Mouse (Mus musculus) embryonic facial prominence, embryonic 14.5 days (tissue): ENCODE measurements around the gene Mcu. TPM values are rescaled to one million over a fixed set of nuclear protein-coding genes. Genes with fewer than 3 reads are reported as not detected.

Source experiments
- ATAC-seq: fragments of 200-750 bp; cut with Nextera tagmentation; 2 replicates; pipeline ENCODE4 v1.8.0; 2017; ENCODE audit warnings: low read depth, moderate number of reproducible peaks, moderate TSS enrichment
- DNase-seq: peaks from one replicate; pipeline ENCODE4 v3.0.0-alpha.2; 2015; ENCODE audit warnings: low spot score
- H3K27ac ChIP-seq: fragments of 300-500 bp; sonication (generic); replicated peaks from 2 replicates; pipeline ENCODE4 v1.5.1; 2014; ENCODE audit warnings: low read depth, mild to moderate bottlenecking, low read length, moderate library complexity
- H3K27me3 ChIP-seq: fragments of 300-500 bp; sonication (generic); replicated peaks from 2 replicates; pipeline ENCODE4 v1.6.1; 2014; ENCODE audit warnings: low read length; ENCODE audit not compliant: control insufficient read depth, insufficient read depth
- H3K36me3 ChIP-seq: fragments of 300-500 bp; sonication (generic); 2 replicates; pipeline ENCODE4 v1.6.1; 2014; ENCODE audit warnings: low read length, mixed read lengths; ENCODE audit not compliant: control insufficient read depth, insufficient read depth
- H3K4me1 ChIP-seq: fragments of 300-500 bp; sonication (generic); 2 replicates; pipeline ENCODE4 v1.6.1; 2014; ENCODE audit warnings: antibody characterized with exemption, low read length; ENCODE audit not compliant: control insufficient read depth, insufficient read depth
- H3K4me2 ChIP-seq: fragments of 300-500 bp; sonication (generic); 2 replicates; pipeline ENCODE4 v1.6.1; 2014; ENCODE audit warnings: low read depth, mild to moderate bottlenecking, low read length, moderate library complexity, mixed read lengths
- H3K4me3 ChIP-seq: fragments of 300-500 bp; sonication (generic); 2 replicates; pipeline ENCODE4 v1.5.1; 2014; ENCODE audit warnings: low read depth, mild to moderate bottlenecking, low read length
- H3K9ac ChIP-seq: fragments of 300-500 bp; sonication (generic); 2 replicates; pipeline ENCODE4 v1.6.1; 2014; ENCODE audit warnings: low read depth, mild to moderate bottlenecking, low read length, moderate library complexity, mixed read lengths
- H3K9me3 ChIP-seq: fragments of 300-500 bp; sonication (generic); 2 replicates; pipeline ENCODE4 v1.6.1; 2016; ENCODE audit warnings: low read length; ENCODE audit not compliant: control insufficient read depth
- WGBS: fragments of 180-500 bp; shearing (Covaris S2); extraction: QIAGEN DNeasy Blood & Tissue Kit; methylation state at CpG from one replicate; pipeline ENCODE4 v1.1.7; 2014; 5-methylcytosine and 5-hydroxymethylcytosine counted together
- polyA plus RNA-seq: library from polyadenylated mRNA; unstranded; fragments of >200 nt; fragmentation: Nextera tagmentation; extraction: Ambion mirVana; gene quantifications from 2 replicates; pipeline ENCODE4 v1.2.1, GENCODE M21; 2014

The Mcu gene
- polyA plus RNA-seq, 1 experiment from 2014 or later, result 48.1 TPM

GRCm38 (mm10) chr10:59429448-59430135, 186.9 kb downstream of the Mcu start:
- Histone ChIP-seq H3K9me3 (no peaks in the 10 kb centered on the region), H3K4me3 (no peak overlapping the region), H3K4me1 (0 out of 2 replicates have a peak, but pooled peaks cover under 1% of the 10 kb centered on the region), H3K27ac (no peak overlapping the region), H3K36me3 (no peaks in the 10 kb centered on the region), H3K4me2 (no peak overlapping the region), H3K9ac (no peak overlapping the region), H3K27me3 (no peaks in the 10 kb centered on the region)
- 86% methylated on average over 16 of the region's 16 CpGs for WGBS
- ATAC-seq, result no peak
- DNase-seq, result no peak

DNA sequence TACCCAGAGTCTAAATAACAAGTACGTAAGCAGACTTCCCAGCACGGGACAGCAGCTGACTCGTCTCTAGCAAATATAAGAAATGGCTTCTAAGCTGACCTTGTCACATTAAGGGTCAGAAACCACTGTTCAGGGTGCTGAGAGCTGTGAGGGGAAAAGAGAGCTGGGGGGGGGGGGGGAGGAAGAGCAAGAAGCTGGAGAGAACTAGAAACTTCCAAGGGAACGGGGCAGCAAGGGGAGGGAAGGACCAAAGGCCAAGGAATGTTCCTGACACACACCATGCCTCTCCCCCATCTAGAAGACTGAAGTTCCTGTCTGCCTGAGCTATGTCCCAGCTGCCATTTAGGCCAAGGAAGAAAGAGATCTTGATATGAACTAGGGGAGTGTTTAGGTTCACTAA, 190.1 kb downstream of the Mcu start:
- Histone ChIP-seq H3K9me3 (no peaks in the 10 kb centered on the region), H3K4me1 (0 out of 2 replicates have a peak, but pooled peaks cover 4% of the 10 kb centered on the region), H3K4me3 (no peak overlapping the region), H3K27ac (no peak overlapping the region), H3K9ac (no peak overlapping the region), H3K36me3 (no peaks in the 10 kb centered on the region), H3K4me2 (no peak overlapping the region), H3K27me3 (no peaks in the 10 kb centered on the region)
- 69% methylated on average over 4 of the region's 4 CpGs for WGBS
- DNase-seq (no peak), ATAC-seq (no peak)

DNA sequence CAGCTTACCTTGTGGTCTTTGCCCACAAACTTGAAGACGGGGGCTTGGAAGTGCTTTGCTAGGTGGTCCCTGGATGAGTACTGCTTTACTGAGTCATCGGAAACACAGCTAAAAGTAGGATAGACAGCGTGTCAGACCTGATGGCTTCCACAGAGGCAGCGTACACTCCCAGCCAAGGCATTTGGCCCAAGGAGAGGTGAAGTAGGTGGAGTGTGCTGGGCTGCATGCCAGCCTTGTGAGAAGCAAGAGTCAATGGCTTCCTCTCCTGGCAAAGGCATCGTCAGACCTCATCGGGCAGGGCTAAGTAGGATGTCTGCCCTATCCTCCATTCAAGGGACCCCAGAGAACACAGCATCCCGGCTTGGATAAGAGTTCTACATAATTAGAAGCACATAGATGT, 191.1 kb downstream of the Mcu start:
- no peaks in the 10 kb centered on the region for H3K9me3 ChIP-seq
- H3K4me3 ChIP-seq, result no peak overlapping the region
- H3K36me3 ChIP-seq, result no peaks in the 10 kb centered on the region
- H3K4me1 ChIP-seq, result 0 out of 2 replicates have a peak, but pooled peaks cover 4% of the 10 kb centered on the region
- WGBS, result 74% methylated on average over 7 of the region's 7 CpGs
- H3K27ac ChIP-seq, result 0 out of 2 replicates have a peak overlapping the region, but pooled peaks have one; percentile 41
- peak; percentile 41; the same call in 1 of the 2 replicates for ATAC-seq
- peak; percentile 45 for DNase-seq
- H3K27me3 ChIP-seq, result no peaks in the 10 kb centered on the region
- no peak overlapping the region for H3K9ac ChIP-seq
- H3K4me2 ChIP-seq, result no peak overlapping the region

GRCm38 (mm10) chr10:59424453-59424852, 192.0 kb downstream of the Mcu start:
- 66% methylated on average over 3 of the region's 3 CpGs for WGBS
- Histone ChIP-seq H3K4me3 (no peak overlapping the region), H3K36me3 (no peaks in the 10 kb centered on the region), H3K27ac (no peak overlapping the region), H3K9me3 (no peaks in the 10 kb centered on the region), H3K27me3 (no peaks in the 10 kb centered on the region), H3K4me2 (no peak overlapping the region), H3K9ac (no peak overlapping the region), H3K4me1 (0 out of 2 replicates have a peak, but pooled peaks cover 4% of the 10 kb centered on the region)
- ATAC-seq (no peak), DNase-seq (no peak)

DNA sequence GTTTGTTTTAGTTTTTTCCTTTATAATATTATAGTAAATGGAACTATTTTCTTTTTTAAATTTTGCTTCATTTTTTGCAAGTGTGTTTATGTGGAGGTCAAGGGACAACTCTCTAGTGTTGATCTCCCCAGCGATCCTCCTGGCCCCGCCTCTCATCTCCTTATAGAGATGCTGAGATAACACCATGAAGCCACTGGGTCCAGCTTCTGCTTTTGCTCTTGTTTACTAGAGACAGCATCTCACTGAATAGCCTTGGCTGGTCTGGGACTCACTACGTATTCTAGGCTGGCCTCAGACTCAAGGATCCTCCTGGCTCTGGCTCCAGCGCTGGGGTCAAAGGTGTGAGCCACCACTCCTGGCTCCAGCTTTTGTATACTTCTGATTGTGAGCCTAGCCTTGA, 197.0 kb downstream of the Mcu start:
- ATAC-seq (no peak), DNase-seq (no peak)
- 93% methylated on average over 4 of the region's 4 CpGs for WGBS
- Histone ChIP-seq H3K36me3 (no peaks in the 10 kb centered on the region), H3K4me1 (0 out of 2 replicates have a peak, but pooled peaks cover 2% of the 10 kb centered on the region), H3K4me3 (no peak overlapping the region), H3K27me3 (no peaks in the 10 kb centered on the region), H3K4me2 (no peak overlapping the region), H3K9ac (no peak overlapping the region), H3K27ac (no peak overlapping the region), H3K9me3 (no peaks in the 10 kb centered on the region)

GRCm38 (mm10) chr10:59416623-59417022, 199.9 kb downstream of the Mcu start:
- Histone ChIP-seq H3K9ac (no peak overlapping the region), H3K9me3 (no peaks in the 10 kb centered on the region), H3K27ac (no peak overlapping the region), H3K27me3 (no peaks in the 10 kb centered on the region), H3K4me2 (no peak overlapping the region), H3K4me1 (no peaks in the 10 kb centered on the region), H3K36me3 (no peaks in the 10 kb centered on the region), H3K4me3 (no peak overlapping the region)
- 75% methylated on average over 3 of the region's 3 CpGs for WGBS
- DNase-seq (peak; percentile 42), ATAC-seq (no peak)

- Histone ChIP-seq H3K9me3 (no peaks in the 10 kb centered on the region), H3K4me1 (peaks cover 2% of the 10 kb centered on the region; the same call in 1 of the 2 replicates), H3K4me3 (no peak overlapping the region), H3K4me2 (no peak overlapping the region), H3K27ac (no peak overlapping the region), H3K9ac (no peak overlapping the region), H3K27me3 (no peaks in the 10 kb centered on the region), H3K36me3 (no peaks in the 10 kb centered on the region)
- ATAC-seq (no peak), DNase-seq (no peak)
- WGBS, result 84% methylated on average over 4 of the region's 4 CpGs
Observed at GRCm38 (mm10) chr10:59413711-59414110, 202.8 kb downstream of the Mcu start.

DNA sequence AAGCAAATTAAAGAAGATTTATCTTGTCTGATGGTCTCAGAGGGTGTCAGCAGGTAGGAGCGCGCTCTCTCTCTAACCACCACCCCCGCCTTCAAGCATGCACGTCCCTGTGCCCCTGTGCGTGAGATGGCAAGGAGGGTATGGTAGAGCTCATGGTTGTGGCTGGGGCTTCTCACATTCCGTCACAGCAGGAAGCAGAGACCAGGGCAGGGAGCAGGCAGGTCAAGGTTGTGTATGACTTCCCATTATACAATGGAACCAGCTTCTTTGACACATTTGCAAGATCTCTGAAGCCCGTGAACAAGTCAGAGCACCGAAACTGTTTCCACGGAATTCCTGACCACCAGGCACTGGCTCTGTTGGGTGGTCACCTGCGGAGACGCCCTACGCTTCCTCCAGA, 206.2 kb downstream of the Mcu start:
- DNase-seq (no peak), ATAC-seq (no peak)

GRCm38 (mm10) chr10:59408499-59408898, 208.0 kb downstream of the Mcu start:
- WGBS, result 51% methylated on average over 6 of the region's 6 CpGs
- Histone ChIP-seq H3K9me3 (no peaks in the 10 kb centered on the region), H3K4me1 (peaks cover 2% of the 10 kb centered on the region; the same call in 1 of the 2 replicates), H3K4me2 (no peak overlapping the region), H3K4me3 (no peak overlapping the region), H3K27me3 (no peaks in the 10 kb centered on the region), H3K27ac (no peak overlapping the region), H3K36me3 (no peaks in the 10 kb centered on the region), H3K9ac (no peak overlapping the region)
- ATAC-seq (no peak), DNase-seq (peak; percentile 12)

More for the DNA sequence above, 206.2 kb downstream of the Mcu start:
- Histone ChIP-seq H3K27me3 (no peaks in the 10 kb centered on the region), H3K9ac (no peak overlapping the region), H3K36me3 (no peaks in the 10 kb centered on the region), H3K4me2 (no peak overlapping the region), H3K9me3 (no peaks in the 10 kb centered on the region), H3K4me1 (peaks cover 2% of the 10 kb centered on the region; the same call in 1 of the 2 replicates), H3K4me3 (no peak overlapping the region), H3K27ac (no peak overlapping the region)
- WGBS, result 80% methylated on average over 12 of the region's 12 CpGs
